Mouse (Mus musculus): ENCODE measurements around the gene Stra6l. TPM values are rescaled to one million over a fixed set of nuclear protein-coding genes. Genes with fewer than 3 reads are reported as not detected.

Stra6l gene
- total RNA-seq, 2 experiments from 2014 or later = not detected

DNA sequence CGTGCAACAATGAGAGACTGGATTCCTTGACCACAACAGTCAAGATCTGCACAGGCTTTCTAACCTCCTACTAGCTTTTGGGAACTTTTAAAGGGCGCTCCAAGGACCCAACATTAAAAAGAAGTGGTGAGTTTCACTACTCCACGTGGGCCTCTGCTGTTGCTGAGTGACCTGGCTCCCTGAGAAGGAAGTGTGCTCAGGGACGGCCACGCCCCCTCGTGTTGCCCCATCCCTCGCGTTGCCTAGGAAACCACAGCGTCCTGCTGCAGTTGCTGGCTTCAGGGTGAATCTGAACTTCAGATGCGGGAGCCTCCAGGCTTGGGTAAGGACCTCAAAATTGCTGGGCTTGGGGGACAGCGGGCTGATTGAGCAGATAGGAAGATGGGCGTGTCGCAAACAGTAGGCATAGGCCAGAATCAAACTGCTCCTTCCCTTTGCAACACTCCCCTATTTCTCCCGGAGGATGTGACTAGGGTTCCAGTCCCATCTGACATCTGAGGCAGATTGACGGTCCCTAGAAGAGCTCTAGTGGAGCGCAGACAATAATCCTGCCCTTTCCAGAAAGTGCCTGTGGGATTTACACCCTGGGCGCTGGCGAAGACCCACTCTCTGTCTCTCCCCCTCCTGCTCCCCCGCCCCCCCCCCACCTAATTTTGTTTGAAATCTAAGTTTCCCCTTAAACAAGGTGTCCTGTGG lies 41.8 kb downstream of the Stra6l start, which contains the start of gene Ccdc180:
TSS of gene Ccdc180 (plus strand) at position 238 of the 696 bp plus-strand sequence.
- no peak within 1 kb of the TSS for H3K4me3 ChIP-seq
- DNase-seq (ENCODE audit: extremely low spot score in 1 of 2, low spot score in 2 of 2) = peak; percentile 25 to 29
- TF ChIP-seq CTCF (IDR thresholded peaks at IDR 0.05) = no peak
- intact Hi-C loops (cut with DNase I) = no loop called here
- no peak within 1 kb of the TSS for H3K27ac ChIP-seq

DNA sequence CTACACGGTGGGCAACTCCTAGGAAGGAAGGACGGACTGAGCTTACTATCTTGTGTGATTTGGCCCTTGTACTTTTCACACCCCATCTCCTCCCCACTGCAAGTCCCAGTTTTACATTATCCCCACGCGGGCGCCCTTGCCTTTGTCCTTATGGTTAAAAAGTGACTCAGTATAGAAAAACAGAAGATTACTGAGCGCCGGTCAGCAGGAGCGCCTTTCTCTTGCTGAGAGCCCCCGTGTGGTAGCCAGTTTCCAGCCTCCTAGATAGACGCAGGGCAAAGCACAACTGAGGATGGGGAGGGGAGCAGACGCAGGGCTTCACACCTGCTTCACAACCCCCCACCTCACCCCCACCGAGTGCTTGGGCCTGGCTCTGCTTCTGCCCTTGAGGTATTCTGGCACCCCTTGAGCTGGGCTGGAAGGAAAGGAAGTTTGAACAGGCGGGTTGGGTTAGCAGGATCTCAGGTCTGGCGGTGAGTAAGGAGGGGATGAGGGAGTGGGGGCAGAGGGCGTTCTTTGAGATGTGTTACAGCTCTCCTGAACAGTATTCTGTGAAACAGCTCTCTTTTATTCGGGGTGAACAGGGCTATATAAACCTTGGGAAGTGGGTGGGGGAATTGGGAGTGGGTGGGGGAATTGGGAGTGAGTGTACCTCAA lies 48.1 kb downstream of the Stra6l start:
- intact Hi-C loops (cut with DNase I) = no loop called here
- H3K4me3 ChIP-seq = no peak overlapping the region
- no peak for DNase-seq (ENCODE audit: extremely low spot score in 1 of 2, low spot score in 2 of 2)

DNA sequence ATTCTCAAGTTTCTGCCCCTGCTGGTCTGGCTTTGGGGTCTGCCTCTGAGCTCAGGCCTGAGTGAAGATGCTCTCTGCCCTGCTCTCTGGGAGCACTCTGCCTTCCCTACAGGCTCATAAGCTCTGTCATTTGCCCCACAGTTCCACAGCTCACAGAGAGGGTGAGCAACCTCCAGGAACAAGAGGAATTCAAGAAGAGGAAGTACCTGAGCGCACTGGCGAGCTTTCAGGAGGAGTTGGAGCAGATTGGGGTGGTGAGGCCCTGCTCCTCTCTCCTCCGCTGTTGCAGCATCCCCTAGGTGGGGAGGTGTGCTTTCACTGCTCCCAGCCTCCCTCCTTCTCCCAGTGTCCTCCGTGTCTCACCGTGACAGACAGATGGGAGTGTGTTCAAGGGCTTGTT lies 49.9 kb downstream of the Stra6l start:
- no peak overlapping the region for H3K27ac ChIP-seq
- DNase-seq (ENCODE audit: extremely low spot score in 1 of 2, low spot score in 2 of 2) = no peak
- intact Hi-C loops (cut with DNase I) = no loop called here
- H3K4me3 ChIP-seq = no peak overlapping the region
- no peak for TF ChIP-seq CTCF (IDR thresholded peaks at IDR 0.05)

More for the DNA sequence above, 48.1 kb downstream of the Stra6l start:
- H3K27ac ChIP-seq = no peak overlapping the region
- TF ChIP-seq CTCF (IDR thresholded peaks at IDR 0.05) = no peak

DNA sequence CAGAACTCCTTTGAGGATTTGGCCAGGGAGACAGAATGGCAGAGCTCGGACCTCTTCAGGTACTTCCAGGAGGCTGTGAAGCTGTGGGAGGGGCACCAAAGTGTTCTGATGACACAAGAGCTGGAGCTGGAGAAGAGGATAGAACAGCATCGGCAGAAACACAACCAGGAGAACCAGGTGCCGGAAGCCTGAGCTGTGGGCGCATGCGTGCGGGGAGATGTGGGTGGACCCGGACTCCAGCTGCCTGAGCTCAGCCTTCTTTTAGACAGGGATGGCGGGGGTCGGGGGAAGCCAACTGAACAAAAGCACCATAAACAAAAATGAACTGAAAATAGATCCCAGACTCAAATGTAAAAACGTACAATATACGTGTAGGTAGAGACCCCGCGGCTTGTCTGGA lies 60.8 kb downstream of the Stra6l start:
- H3K27ac ChIP-seq = no peak overlapping the region
- intact Hi-C loops (cut with DNase I) = no loop called here
- no peak overlapping the region for H3K4me3 ChIP-seq
- DNase-seq (ENCODE audit: extremely low spot score in 1 of 2, low spot score in 2 of 2) = peak; percentile 42 to 53
- TF ChIP-seq CTCF (IDR thresholded peaks at IDR 0.05) = no peak

DNA sequence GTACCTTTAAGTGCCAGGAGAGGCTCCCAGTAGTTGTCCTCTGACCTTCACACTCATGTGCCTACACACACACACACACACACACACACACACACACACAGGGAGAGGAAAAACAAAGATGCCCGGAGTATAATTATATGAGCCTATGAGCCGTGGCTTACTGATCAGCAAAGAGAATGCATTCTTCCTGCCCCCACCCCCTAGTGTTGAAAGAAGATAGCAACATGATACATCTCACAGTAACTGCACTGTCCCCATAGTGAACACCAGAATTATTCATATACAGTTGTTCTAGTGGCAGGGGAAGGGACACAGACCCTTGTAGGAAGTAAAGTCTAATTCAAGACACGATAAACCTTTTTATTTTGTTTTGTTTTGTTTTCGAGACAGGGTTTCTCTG lies 61.5 kb downstream of the Stra6l start:
- intact Hi-C loops (cut with DNase I) = no loop called here
- no peak overlapping the region for H3K4me3 ChIP-seq
- no peak; the same call in none of the 2 replicates for TF ChIP-seq CTCF (IDR thresholded peaks at IDR 0.05)

DNA sequence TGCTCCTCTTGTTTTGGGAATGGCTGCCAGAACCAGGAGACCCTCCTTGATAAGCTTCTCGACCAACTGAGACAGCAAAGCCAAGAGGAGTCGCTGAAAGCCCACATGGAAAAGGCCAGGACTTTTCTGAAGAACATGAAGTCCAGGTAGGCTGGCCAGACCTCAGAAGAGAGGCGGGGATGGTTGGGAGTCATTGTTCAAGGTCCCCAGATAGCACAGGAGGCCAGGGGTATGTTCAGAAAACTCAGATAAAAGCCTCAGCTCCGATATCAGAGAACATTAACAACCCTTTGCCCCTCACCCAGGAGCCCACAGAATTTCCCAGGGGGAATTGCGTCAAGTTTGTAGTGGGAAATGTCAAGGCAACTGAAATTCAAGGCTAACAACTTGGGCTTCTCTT lies 62.8 kb downstream of the Stra6l start:
- DNase-seq (ENCODE audit: extremely low spot score in 1 of 2, low spot score in 2 of 2) = no peak
- Histone ChIP-seq H3K4me3 (no peak overlapping the region), H3K27ac (no peak overlapping the region)
- intact Hi-C loops (cut with DNase I) = no loop called here
- no peak for TF ChIP-seq CTCF (IDR thresholded peaks at IDR 0.05)

More for the DNA sequence above, 61.5 kb downstream of the Stra6l start:
- H3K27ac ChIP-seq = no peak overlapping the region
- no peak for DNase-seq (ENCODE audit: extremely low spot score in 1 of 2, low spot score in 2 of 2)

DNA sequence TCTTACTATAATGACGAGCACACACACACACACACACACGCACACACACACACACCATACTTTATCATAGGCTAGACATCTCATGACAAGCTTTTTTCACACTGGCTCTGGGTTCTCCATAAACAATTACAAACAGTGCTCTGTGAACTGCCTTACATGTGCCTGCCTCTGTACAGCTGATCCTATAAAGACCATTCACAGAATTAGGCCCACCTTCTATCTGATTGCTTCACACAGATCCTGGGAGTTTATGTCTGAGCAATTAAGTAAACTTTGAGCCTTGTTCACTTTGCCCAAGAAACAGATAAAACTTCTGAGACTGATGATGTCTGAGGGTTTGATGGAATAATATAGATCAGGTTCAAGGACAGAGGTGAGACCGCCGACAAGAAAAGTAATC lies 63.4 kb downstream of the Stra6l start:
- no peak for DNase-seq (ENCODE audit: extremely low spot score in 1 of 2, low spot score in 2 of 2)
- intact Hi-C loops (cut with DNase I) = no loop called here
- H3K4me3 ChIP-seq = no peak overlapping the region
- H3K27ac ChIP-seq = no peak overlapping the region
- no peak for TF ChIP-seq CTCF (IDR thresholded peaks at IDR 0.05)

DNA sequence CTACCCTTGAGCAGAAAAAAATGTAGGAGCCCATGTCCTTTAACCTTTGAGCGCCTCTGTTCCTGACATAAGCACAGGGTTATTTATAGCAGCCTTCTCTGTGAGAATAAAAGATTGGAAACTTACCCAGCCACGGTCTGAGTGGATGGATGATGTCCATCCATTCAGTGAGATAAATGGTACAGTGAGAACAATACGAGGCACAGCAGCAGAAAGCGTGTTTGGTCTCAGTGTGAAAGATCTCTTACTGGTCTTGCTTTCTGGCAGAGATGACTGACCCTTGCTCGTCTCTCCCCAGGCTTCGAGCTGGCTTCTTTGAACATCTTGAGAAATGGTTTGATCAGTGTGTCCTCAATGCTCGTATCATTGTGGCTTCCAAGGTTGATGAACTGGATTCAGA lies 68.6 kb downstream of the Stra6l start:
- intact Hi-C loops (cut with DNase I) = no loop called here
- no peak for TF ChIP-seq CTCF (IDR thresholded peaks at IDR 0.05)
- no peak overlapping the region for H3K4me3 ChIP-seq
- H3K27ac ChIP-seq = no peak overlapping the region
- no peak for DNase-seq (ENCODE audit: extremely low spot score in 1 of 2, low spot score in 2 of 2)

DNA sequence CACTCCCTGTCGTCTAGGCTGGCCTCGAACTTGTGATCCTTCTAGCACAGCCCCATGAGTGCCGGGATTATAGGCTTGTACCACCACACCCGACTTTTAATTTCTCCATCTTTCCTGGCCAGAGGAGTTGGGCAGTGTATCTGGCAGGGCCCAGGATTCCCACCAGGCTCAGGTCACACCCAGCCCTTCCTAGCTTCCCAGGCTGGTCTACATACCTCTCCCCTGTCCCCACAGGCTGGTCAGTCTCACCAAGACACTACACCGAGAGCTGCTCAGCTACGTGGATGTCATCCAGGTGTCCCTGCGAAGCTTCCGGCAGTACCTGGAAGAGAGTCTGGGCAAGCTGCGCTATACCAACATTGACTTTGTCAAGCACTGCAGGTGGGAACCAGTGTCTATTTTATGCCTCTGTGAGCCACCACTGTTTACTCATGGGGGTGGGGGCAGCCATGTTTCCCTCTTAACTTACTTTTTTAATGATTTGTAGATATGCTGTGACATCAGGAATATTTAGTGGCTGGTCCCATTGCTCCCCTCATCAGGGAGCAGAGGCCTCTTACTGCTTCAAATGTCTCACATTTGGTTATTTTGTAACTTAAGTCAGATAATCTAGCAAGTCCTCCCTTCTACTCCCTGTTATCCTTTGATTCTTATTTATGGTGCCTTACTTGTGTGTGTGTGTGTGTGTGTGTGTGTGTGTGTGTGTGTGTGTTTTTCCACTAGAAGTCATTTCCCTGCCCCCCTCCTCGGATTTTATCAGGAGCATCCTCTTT lies 73.4 kb downstream of the Stra6l start:
- no peak for TF ChIP-seq CTCF (IDR thresholded peaks at IDR 0.05)
- DNase-seq (ENCODE audit: extremely low spot score in 1 of 2, low spot score in 2 of 2) = no peak
- intact Hi-C loops (cut with DNase I) = no loop called here
- H3K27ac ChIP-seq = no peak overlapping the region
- H3K4me3 ChIP-seq = no peak overlapping the region

DNA sequence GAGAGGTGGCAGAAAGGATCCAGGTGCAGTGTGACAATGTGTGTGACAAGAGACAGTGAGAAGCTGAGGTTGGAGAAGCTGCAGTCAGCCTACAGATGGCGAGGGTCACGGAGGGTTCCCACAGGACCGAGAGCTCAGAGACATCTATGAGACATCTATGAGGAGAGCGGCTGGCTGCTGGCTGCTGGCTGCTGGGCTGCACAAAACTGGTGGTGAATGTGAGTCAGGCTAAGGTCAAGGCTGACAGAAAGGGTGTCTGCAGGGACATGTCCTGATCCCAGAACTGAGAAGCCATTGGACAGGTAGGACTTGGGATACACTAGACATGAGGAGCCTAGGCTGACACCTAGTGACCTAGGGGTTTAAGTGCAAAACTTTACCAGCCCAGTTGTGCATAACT lies 75.5 kb downstream of the Stra6l start:
- no peak overlapping the region for H3K27ac ChIP-seq
- no peak for DNase-seq (ENCODE audit: extremely low spot score in 1 of 2, low spot score in 2 of 2)

DNA sequence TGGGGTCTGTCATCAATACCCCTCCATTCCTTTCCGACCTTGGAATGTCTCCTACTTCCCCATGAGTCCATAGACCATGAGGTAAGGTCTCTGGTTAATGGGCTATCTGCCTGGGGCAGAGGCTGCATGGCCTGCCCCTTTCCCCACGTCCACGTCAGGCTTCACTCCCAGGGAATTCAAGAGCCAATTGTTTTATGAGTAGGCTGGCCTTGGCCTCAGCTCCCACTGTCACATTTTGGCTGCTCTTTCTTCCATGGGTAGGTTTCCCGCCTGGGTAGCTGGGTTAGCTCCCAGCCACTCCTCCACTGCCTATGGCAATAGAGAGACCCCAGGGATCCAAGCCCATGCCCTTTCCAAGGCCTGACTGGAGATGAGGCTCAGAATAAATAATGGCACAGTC lies 80.1 kb downstream of the Stra6l start:
- TF ChIP-seq CTCF (IDR thresholded peaks at IDR 0.05) = no peak
- no peak for DNase-seq (ENCODE audit: extremely low spot score in 1 of 2, low spot score in 2 of 2)
- intact Hi-C loops (cut with DNase I) = no loop called here
- H3K27ac ChIP-seq = no peak overlapping the region
- no peak overlapping the region for H3K4me3 ChIP-seq

More for the DNA sequence above, 75.5 kb downstream of the Stra6l start:
- H3K4me3 ChIP-seq = no peak overlapping the region
- intact Hi-C loops (cut with DNase I) = no loop called here
- TF ChIP-seq CTCF (IDR thresholded peaks at IDR 0.05) = no peak

Other genes with a start within 250 kb of the Stra6l start
- 1 to 10 TPM; 4.9 to 5.2 TPM for gene Aldh1b1, start 49.6 kb upstream of the Stra6l start, total RNA-seq (2021)
- under 1 TPM; 0.18 to 0.89 TPM for gene Igfbpl1, start 21.7 kb upstream of the Stra6l start, total RNA-seq (2021)
- under 1 TPM in 1 of 2 experiments, not detected in 1; 0.09 TPM for gene Ccdc180, start 41.6 kb downstream of the Stra6l start, total RNA-seq (2021)
- 10 to 100 TPM; 26.5 to 31.5 TPM for gene Tdrd7, start 116.7 kb downstream of the Stra6l start, total RNA-seq (2021)
- 10 to 100 TPM; 45.5 to 49.1 TPM for gene Tmod1, start 190.3 kb downstream of the Stra6l start, total RNA-seq (2021)

All from left cerebral cortex, adult 2 months (tissue).